Mouse (Mus musculus): ENCODE measurements at regions not wholly inside any gene's neighbourhood (a gene's known extent, or its start where the extent isn't known, plus 50 kb on each side); places are given as distances from the start of the nearest gene placed in this dataset.

DNA sequence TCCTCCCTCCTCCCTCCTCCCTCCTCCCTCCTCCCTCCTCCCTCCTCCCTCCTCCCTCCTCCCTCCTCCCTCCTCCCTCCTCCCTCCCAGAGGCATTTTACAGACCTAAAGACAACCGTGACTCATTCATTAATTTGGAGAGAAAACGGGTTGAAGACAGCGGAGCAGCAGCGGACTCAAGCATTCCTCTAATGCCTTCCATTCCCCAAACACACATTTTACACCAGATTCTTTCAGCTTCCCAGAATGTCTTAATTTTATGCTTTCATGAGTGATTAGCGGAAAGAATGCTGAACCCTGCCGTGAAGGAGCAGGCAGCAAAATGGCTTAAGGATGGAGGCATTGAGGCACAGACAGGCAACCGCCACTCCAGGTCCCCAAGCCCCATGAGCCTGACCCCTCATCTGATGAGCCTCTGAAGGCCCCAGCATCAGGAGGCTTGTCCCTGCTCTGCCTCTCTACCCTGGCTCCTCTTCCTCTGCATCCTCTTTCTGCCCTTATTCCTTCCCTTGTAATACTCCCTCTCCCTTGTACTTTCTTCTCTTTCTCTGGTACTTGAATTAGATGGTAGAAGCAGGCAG lies 192.5 kb downstream of the Cdc5l start:
- no peak for DNase-seq (ENCODE audit: low spot score in 2 of 2)

DNA sequence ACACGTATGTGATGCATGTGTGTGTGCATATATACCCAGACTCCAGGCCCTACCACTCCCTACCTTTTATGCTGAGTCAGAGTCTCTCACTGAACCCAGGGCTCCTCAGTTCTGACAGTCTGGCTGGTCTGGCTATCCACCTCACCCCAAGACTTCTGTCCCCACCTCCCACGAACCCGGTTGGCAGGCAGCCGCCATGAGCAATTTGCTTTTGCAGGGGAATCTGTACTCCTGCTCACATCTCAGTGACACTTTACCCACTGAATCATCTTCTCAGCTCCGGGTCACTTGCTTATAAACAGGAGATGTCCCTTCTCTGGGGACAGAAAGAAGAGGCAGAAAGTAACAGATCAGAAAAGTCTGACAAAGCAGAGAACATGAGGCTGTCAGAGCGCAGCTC lies 193.0 kb downstream of the Cdc5l start:
- DNase-seq (ENCODE audit: low spot score in 2 of 2): no peak

DNA sequence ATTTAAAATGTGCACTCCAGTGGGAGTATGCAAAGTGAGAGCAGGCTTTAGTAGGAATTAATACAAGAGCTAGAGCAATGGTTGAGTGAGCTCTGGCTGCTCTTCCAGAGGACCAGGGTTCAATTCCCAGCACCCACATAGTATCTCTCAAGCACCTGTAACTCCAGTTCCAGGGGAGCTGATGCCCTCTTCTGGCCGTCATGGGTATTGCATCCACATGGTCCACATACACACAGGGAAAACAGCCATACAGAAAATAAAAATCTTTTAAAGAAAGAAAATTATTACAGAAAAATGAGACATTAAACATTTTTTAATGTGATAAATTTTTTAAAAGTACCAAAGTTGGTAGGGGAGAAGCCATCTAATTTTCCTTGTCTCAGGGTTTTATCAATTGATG lies 196.3 kb downstream of the Cdc5l start:
- no peak for DNase-seq (ENCODE audit: low spot score in 2 of 2)

DNA sequence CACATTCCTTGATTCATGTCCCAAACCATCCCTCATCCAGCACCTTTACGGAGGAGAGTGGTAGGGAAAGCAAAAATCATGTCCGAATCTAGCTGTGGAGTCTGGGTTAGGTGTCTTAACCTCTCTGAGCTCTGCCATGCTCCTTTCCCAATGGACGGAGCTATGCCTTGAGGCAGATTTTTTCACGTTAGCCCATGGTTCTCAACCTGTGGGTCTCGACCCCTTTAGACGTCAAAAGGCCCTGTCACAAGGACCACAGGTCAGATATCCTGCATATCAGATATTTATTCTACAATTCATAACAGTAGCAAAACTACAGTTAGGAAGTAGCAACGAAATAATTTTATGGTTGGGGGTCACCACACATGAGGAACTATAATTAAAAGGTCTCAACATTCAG lies 198.1 kb downstream of the Cdc5l start:
- no peak for DNase-seq (ENCODE audit: low spot score in 2 of 2)

DNA sequence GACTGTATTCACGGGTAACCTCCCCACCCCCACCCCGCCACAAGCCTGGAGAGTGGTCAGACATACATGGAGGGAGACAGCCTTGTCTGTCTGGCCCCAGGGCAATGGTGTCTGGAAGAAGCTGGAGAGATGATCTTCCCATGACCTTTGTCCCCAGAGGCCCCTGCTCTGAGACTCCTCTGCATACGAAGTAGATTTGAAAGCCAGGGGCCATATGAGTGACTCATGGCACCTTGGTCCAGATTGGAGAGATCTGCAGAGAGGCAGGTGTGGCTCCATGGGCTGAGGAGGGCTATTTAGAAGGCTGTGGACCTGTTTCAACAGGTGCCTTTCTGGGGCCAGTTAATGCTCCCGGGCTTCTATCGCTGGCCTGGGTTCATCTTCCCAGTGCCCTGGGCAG lies 200.7 kb downstream of the Cdc5l start:
- no peak for DNase-seq (ENCODE audit: low spot score in 2 of 2)

DNA sequence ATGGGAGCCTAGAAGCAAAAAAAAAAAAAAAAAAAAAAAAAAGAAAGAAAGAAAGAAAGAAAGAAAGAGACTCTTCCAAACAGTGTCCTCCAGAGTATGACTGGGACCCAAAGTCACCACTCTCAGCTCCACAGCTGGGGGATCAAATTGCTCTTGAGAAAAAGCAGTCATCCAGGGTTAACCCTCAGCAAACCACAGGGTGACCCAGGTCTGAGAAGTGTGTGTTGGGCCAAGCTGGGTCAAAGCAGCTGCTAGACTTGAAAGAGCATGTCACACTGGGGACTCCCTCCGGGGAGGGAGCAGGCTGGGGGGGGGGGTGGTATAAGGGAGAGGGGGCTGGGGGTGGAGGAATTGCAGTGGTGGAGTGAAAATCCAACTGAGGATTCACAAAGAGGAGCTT lies 206.3 kb downstream of the Cdc5l start:
- DNase-seq (ENCODE audit: low spot score in 2 of 2): no peak

DNA sequence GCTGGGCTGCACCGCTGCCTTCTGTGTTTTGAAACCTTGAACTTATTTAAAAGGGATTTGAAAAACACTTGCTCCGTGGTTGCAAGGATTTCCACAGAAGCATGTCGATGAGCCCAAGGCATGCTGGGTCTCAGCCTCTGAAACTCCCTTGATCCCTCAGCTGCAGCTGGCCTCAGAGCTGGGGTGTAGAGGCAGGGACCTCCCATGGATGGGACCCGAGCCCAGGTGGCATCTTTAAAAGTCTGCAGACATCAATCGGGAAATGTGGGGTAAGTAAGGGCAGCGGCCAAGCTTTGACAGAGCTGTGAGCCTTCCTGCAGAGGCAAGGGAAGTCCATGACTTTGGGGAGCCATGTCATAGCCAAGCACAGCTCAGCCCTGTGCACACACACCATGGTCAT lies 207.1 kb downstream of the Cdc5l start:
- no peak for DNase-seq (ENCODE audit: low spot score in 2 of 2)

DNA sequence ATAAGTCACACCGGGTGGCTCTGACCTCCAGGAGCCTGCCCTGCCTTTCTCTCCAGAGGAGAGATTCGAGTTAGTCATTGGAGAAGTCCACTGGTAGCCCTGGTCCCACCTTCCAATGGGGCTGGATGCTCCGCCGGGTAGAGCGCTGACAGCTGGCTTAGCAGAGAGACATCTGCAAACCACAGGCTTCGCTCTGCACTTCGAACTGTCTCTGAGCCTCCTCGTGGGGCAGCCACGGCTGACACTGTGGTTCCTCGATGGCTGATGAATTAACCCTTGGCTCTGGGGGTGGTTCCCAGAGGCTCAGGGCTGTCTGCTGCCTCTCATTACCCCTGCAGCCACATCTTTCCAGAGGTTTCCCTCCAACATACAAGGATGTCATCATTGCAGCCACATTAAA lies 211.9 kb downstream of the Cdc5l start:
- DNase-seq (ENCODE audit: low spot score in 2 of 2): no peak

DNA sequence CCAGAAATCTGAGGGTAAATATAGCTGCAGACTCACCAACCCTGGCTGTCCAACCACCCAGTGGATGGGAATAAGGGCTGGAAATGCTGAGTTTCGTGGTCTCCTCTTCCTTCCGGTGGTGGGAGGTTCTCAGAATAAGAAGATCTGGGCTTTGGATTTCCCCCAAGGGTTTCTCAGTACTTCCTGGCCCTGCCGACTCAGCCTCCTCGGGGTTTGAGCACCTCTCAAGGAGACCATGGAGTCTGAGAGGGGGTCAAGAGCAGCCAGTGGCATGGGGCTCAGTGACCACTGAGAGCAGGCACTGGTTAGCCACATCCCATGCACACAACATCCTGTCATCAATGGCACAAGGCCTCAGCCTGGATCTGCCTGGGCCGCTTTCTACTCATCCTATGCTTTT lies 216.4 kb downstream of the Cdc5l start:
- DNase-seq (ENCODE audit: low spot score in 2 of 2): no peak

DNA sequence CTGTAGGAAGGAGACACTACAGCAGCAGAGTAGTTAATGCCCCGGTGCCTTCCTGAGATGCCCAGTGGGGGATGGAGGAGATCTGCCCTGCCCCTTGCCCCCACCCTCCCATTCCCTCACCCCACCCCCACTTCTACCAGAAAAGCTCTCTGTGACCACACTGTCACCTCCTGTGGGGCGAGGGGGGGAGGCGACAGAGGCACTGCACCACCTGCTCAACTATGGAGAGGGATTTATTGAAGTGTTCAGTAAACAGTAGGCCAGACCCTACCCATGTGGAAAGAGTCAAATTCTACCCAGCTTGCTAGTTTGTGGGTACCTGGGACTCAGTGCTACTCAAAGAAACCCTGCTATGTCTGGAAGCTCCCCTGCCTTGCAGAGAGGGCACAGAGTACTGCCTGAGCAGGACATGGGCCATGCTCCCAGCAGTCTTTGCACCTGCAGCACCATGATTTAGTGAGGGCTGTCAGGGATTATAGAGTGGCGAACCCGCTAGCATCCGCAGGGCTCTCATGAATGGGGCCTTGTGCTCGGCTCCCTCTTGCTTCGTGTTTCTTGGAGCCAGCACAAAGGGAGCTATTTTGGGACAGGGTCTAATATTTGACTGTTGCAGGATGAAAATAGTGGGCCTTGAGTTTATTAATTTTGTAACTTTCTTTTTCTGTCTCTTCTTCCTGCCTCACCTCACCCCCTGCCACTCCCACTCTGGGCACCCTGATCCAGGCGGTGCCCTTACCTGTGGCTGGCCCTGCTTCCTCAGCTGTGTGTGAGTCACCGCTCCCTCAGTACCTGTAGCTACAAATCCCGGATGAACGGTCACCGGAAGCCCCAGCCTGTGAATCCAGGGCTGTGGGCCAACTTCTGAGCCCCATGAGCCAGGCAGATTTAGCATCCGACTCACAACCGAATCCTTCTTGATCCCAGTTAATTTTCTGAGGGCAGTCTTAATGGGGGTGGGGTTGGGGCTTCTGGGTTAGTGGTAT lies 218.2 kb downstream of the Cdc5l start:
- DNase-seq (ENCODE audit: low spot score in 2 of 2): no peak

DNA sequence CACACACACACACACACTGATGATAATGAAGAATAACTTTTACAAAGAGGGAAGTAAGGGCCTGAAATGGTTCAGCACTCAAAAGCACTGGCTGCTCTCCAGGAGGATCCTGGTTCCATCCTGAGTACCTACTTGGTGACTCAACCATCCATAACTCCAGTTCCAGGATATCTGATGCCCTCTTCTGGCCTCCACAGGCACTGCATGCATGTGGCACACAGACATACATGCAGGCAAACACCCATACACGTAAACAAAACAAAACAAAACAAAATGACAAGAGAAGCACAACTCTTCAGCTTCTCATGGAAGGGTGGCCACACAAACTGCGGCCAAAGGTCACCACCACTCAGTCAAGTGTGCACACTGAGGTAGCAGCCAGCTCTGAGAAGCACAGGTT lies 222.6 kb downstream of the Cdc5l start:
- no peak for DNase-seq (ENCODE audit: low spot score in 2 of 2)

DNA sequence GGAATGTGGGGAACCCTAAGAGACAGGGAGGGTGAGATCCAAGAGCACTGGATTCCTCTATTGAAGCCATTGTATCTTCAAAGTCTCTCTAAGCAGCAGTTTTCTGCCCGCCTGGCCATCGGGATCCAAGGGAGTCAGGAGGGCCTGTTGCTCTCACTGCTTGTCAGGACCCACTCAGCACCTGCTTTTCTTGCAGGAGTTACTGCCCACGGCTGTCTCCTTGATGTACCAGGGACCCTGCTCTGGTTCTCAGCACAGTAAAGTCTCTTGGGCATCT lies 224.2 kb downstream of the Cdc5l start:
- DNase-seq (ENCODE audit: low spot score in 2 of 2): no peak

DNA sequence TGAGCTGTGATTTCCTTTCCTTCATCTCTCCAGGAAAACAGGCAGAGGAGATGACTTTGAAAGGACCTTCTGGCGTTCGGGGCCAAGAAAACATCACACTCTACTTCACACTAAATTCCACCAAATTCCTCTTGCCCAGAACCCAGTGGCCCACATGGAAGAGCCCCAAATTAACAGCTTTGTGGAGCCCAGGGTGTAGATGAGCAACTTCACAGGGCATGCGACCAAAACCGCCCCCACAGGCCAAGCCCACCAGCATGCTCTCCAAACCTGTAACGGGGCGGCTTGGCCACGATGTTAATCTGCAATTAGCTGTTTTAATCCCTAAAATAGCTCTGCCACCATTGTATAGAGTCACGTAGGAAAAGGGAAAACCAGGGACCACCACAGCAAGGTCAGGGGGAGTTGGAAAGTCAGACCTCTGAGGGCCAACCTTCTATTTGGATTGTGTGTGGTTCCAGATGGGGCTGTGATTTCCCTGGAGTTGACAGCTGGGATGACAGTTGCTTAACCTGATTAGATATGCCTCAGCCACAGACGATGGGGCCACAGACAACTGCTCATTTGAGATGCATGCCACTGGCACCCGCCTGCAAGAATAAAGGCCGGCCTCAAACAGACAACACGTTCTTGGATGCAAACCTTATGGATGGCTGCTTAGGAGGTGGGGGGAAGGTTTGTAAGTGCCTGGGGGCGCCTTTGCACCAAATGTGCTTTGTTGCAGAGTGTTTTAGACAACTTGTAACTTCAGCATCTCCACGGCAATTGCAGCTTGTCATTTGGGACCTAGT lies 224.7 kb downstream of the Cdc5l start:
- DNase-seq (ENCODE audit: low spot score in 2 of 2): no peak

DNA sequence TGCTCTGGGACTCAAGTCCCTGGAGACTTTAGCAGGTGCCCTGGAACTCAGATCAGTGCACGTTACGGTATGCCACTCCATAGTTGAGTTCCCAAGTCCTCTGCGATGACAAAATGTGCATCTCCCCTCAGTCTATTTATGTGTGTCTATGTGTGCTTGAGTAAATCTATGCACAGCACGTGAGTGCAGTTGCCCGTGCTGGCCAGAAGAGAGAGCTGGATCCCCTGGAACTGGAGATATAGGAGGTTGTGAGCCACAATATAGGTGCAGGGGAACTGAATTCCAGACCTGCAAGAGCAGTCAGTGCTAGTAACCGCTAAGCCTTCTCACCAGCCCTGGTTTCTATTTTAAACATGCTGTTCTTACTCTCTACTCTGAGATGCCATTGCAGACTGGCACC lies 237.8 kb downstream of the Cdc5l start:
- DNase-seq (ENCODE audit: low spot score in 2 of 2): no peak

DNA sequence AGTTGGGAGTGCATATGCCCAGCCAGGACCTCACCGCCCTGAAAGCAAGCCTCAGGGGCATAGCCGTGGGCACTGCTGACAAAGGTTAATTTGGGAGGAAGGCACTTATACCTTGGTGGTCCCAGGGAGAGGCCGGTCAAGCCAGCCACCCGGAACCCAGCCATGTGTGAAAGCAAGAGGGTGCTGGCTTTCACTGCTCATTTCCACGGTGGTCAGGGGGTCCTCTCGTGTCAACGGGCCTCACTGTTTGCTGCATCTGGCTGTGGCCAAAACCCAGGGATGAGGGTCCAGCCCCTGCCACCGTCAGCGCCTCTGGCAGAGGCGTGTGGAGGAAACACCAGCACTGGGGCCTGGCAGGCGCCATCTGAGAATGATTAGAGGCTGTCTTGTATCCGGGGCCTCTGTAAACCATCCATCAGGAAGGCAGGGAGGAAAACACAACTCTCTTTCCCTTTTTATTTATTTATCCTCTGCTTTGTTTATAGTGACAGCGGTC lies 238.7 kb downstream of the Cdc5l start:
- no peak for DNase-seq (ENCODE audit: low spot score in 2 of 2)

DNA sequence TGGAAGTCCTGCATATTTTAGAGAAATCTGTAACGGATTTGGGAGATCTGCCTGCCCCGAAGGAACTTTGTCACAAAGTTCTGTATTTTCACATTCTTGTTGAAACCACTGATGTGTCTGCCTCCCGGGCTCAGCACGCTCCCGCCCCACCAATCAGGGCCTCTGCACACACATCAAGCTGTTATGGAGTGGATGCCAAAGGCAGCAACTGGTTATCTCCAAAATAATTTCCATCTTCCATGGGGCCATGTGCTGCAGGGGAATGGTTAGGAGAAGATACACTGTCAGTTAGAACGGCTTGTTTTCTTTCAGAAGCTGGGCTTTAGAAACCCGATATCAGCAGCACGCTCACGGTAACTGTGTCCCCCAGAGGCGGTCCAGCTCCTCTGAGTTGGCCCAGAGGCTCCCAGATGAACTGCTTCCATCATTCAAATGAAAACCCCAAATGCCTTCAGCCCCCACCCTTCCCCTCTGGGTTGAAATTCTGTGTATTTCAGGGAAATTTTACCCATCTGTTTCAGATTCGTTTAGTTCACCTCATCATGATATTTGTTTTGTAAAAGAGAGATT lies 240.0 kb downstream of the Cdc5l start:
- no peak for DNase-seq (ENCODE audit: low spot score in 2 of 2)

DNA sequence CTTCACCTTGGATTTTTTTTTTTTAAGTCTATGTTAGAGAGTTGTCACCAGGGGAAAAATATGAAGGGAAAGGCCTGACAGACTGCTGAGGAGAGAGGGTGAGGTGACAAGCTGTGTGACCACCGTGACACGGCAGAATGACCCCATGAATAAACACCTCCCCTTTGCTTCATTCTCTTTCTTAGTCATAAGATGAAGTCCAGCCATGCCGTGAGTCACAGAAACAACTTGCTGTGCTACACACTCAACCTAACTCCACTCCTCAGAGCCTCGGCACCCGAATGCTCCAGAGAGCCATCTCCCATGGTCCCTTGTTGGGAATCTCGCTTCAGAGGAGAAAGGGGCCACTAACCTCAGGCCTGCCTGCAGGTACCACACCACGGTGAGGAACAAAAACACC lies 246.1 kb downstream of the Cdc5l start:
- DNase-seq (ENCODE audit: low spot score in 2 of 2): no peak

DNA sequence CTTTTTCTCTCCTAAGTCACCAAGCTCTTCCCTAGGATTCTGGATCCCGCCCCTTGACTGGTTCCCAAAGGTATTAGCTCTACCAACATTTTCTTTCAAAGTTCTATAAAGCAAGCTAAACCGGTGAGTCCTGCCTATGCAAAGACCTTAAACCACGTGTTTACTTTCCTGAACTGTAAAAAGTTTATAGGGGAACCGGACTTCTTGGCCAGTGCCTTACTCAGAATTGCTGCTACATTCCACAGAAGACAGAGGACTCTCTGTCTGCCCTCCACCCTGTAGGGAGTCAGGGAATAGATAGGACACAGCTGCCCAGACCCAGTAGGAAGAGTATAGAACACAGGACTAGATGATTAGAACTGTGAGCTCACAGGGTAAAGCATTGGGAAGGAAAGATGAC lies 257.2 kb downstream of the Cdc5l start:
- no peak for DNase-seq (ENCODE audit: low spot score in 2 of 2)

DNA sequence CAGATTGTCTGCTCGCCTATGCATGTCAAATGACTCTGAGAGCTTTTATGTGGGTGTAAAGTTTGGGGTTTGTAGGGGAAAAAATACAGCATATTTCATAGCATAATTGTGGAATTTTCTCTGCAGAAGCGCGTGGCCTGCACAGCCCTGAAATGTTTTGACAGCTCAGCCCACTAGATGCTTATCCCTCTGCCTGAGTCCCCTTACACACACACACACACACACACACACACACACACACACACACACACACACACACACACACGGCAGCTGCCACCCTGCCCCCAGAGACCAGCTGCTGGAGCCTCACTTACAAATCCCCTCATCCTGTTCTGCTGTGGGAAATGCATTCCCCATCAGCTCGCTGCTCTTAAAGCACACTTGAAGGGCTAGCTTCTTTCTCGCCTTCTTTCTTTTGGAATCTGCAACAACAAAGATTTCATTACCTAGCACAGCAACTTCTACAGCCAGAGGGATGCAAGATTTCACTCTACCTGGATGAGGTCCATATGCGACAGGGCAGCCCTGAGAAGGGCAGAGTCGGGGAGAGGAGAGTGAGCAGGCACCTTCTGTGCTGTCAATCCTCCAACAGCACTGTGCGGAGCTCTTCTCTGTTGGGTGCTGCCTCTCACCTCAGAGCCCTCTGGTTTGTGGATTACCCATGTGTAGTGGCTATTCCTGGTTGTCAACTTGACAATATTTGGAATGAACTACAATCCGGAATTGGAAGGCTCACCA lies 264.1 kb downstream of the Cdc5l start:
- no peak for DNase-seq (ENCODE audit: low spot score in 2 of 2)

Measured in urinary bladder, postnatal 4 days (tissue).